Comparison of ENCODE assay signal across 17 mouse cellular contexts in genomic region chr5:128603693-128604092, GRCm38 (mm10). TPM values are rescaled to one million over a fixed set of nuclear protein-coding genes. Genes with fewer than 3 reads are reported as not detected.
DNase-seq lines count a peak whose midpoint lies in the region; ATAC-seq and TF ChIP-seq lines count a peak whose summit lies in the region.
"Had no signal": no experiment of that assay in that cellular context is flagged by ENCODE, and none has a peak within 500 bp of the region (broad histone marks: within the 10 kb centered on the region; RNA-seq: fewer than 3 reads in every experiment).

No protein-coding gene starts in this region.

- TF ChIP-seq CTCF in intestine, postnatal 0 days (IDR thresholded peaks at IDR 0.05; ENCODE audit: low read depth) = no peak
- no peak for TF ChIP-seq CTCF in thymus, adult 2 months (IDR thresholded peaks at IDR 0.05; ENCODE audit: borderline replicate concordance, control insufficient read depth, extremely low read depth, insufficient read depth, low read length, poor library complexity)

- H3K27me3 ChIP-seq in intestine, embryonic 16.5 days (replicated peaks; ENCODE audit: control insufficient read depth, insufficient read depth, low read length) = peaks cover 42% of the 10 kb centered on the region
- peaks cover 42% of the 10 kb centered on the region for H3K27me3 ChIP-seq in intestine, postnatal 0 days (replicated peaks; ENCODE audit: control insufficient read depth, insufficient read depth, low read length)
- H3K27me3 ChIP-seq in hindbrain, embryonic 11.5 days (ENCODE audit: control insufficient read depth, insufficient read depth, low read length) = peaks cover 3% of the 10 kb centered on the region; the same call in 1 of the 2 replicates
- H3K27me3 ChIP-seq in limb, embryonic 14.5 days (ENCODE audit: control insufficient read depth, insufficient read depth, low read length) = peaks cover 17% of the 10 kb centered on the region; the same call in 1 of the 2 replicates
- H3K27me3 ChIP-seq in neural tube, embryonic 15.5 days (replicated peaks) = peaks cover 14% of the 10 kb centered on the region
- no peaks in the 10 kb centered on the region; the same call in 1 of the 2 replicates for H3K27me3 ChIP-seq in thymus, adult 2 months (ENCODE audit: control insufficient read depth, insufficient read depth, low read length)

- peak; percentile 10 for DNase-seq in hindbrain, embryonic 11.5 days (ENCODE audit: low spot score)
- no peak for DNase-seq in limb, embryonic 14.5 days (ENCODE audit: low spot score)
- no peak for DNase-seq in adrenal gland, postnatal 4 days (ENCODE audit: low spot score in 2 of 2)
- DNase-seq in ovary, postnatal 14 days (ENCODE audit: low spot score) = no peak
- DNase-seq in thymus, adult 2 months = no peak
- DNase-seq: cerebellum, postnatal 10 days; heart, postnatal 14 days; kidney, adult 8-10 months; lung, adult 18-20 months; right cerebral cortex, postnatal 4 days had no signal

- peaks cover 28% of the 10 kb centered on the region for H3K4me1 ChIP-seq in intestine, embryonic 16.5 days (ENCODE audit: control insufficient read depth, insufficient read depth, low read length)
- 0 out of 2 replicates have a peak, but pooled peaks cover 2% of the 10 kb centered on the region for H3K4me1 ChIP-seq in intestine, postnatal 0 days (replicated peaks; ENCODE audit: control insufficient read depth, insufficient read depth, low read length)
- H3K4me1 ChIP-seq in hindbrain, embryonic 11.5 days (replicated peaks; ENCODE audit: control insufficient read depth, insufficient read depth, low read length) = peaks cover 12% of the 10 kb centered on the region
- H3K4me1 ChIP-seq in limb, embryonic 14.5 days (ENCODE audit: control insufficient read depth, insufficient read depth, low read length) = peaks cover 45% of the 10 kb centered on the region
- peaks cover 54% of the 10 kb centered on the region for H3K4me1 ChIP-seq in neural tube, embryonic 15.5 days
- H3K4me1 ChIP-seq in thymus, adult 2 months (replicated peaks; ENCODE audit: control insufficient read depth, insufficient read depth, low read length) = peaks cover 17% of the 10 kb centered on the region

- TF ChIP-seq POLR2A in limb, embryonic 14.5 days (IDR thresholded peaks at IDR 0.05; ENCODE audit: borderline replicate concordance, extremely low read depth, insufficient read depth, insufficient read length) = no peak
- TF ChIP-seq POLR2A in thymus, adult 2 months (IDR thresholded peaks at IDR 0.05; ENCODE audit: control insufficient read depth, extremely low read depth, insufficient read depth, low read length, poor library complexity) = no peak

- H3K9me3 ChIP-seq in intestine, embryonic 16.5 days (ENCODE audit: control insufficient read depth, low read length) = no peaks in the 10 kb centered on the region
- no peaks in the 10 kb centered on the region for H3K9me3 ChIP-seq in intestine, postnatal 0 days (ENCODE audit: control insufficient read depth)
- no peaks in the 10 kb centered on the region for H3K9me3 ChIP-seq in hindbrain, embryonic 11.5 days (ENCODE audit: control insufficient read depth, low read length)
- H3K9me3 ChIP-seq in limb, embryonic 14.5 days (ENCODE audit: control insufficient read depth, low read length) = no peaks in the 10 kb centered on the region
- H3K9me3 ChIP-seq in neural tube, embryonic 15.5 days (replicated peaks) = no peaks in the 10 kb centered on the region
- H3K9me3 ChIP-seq: stomach, embryonic 15.5 days had no signal

- H3K4me2 ChIP-seq in intestine, embryonic 16.5 days (ENCODE audit: low read depth, low read length) = 0 out of 2 replicates have a peak overlapping the region, but pooled peaks have one; percentile 6
- no peak overlapping the region for H3K4me2 ChIP-seq in intestine, postnatal 0 days (replicated peaks; ENCODE audit: low read depth)
- H3K4me2 ChIP-seq in hindbrain, embryonic 11.5 days (replicated peaks; ENCODE audit: low read depth, low read length) = peak overlapping the region; percentile 87
- peak overlapping the region; percentile 93 for H3K4me2 ChIP-seq in limb, embryonic 14.5 days (replicated peaks; ENCODE audit: low read depth, low read length, severe bottlenecking)
- peak overlapping the region; percentile 99 for H3K4me2 ChIP-seq in neural tube, embryonic 15.5 days

- H3K4me3 ChIP-seq in intestine, embryonic 16.5 days (ENCODE audit: low read length) = no peak overlapping the region
- H3K4me3 ChIP-seq in intestine, postnatal 0 days (ENCODE audit: low read depth, low read length) = no peak overlapping the region
- H3K4me3 ChIP-seq in hindbrain, embryonic 11.5 days (ENCODE audit: low read depth, low read length) = peak overlapping the region; percentile 80
- H3K4me3 ChIP-seq in limb, embryonic 14.5 days (replicated peaks; ENCODE audit: low read length) = peak overlapping the region; percentile 72
- no peak overlapping the region for H3K4me3 ChIP-seq in neural tube, embryonic 15.5 days (replicated peaks)
- H3K4me3 ChIP-seq in thymus, adult 2 months (ENCODE audit: control insufficient read depth, insufficient read depth, low read length) = no peak overlapping the region
- H3K4me3 ChIP-seq: layer of hippocampus, adult 2 months; stomach, embryonic 15.5 days had no signal

- H3K9ac ChIP-seq in intestine, embryonic 16.5 days (ENCODE audit: low read depth, low read length) = no peak overlapping the region
- H3K9ac ChIP-seq in intestine, postnatal 0 days (ENCODE audit: low read depth, low read length) = no peak overlapping the region
- peak overlapping the region; percentile 58 for H3K9ac ChIP-seq in hindbrain, embryonic 11.5 days (ENCODE audit: low read depth, low read length)
- no peak overlapping the region for H3K9ac ChIP-seq in limb, embryonic 14.5 days (ENCODE audit: low read depth, low read length, severe bottlenecking)
- no peak overlapping the region for H3K9ac ChIP-seq in neural tube, embryonic 15.5 days (replicated peaks)
- H3K9ac ChIP-seq: stomach, embryonic 15.5 days had no signal

- ATAC-seq in intestine, embryonic 16.5 days = no peak
- ATAC-seq in intestine, postnatal 0 days = no peak
- no peak for ATAC-seq in hindbrain, embryonic 11.5 days (ENCODE audit: low FRiP score)
- ATAC-seq in limb, embryonic 14.5 days (ENCODE audit: low FRiP score, low read depth) = no peak
- ATAC-seq in neural tube, embryonic 15.5 days (ENCODE audit: low FRiP score) = no peak

- H3K27ac ChIP-seq in intestine, embryonic 16.5 days (ENCODE audit: low read length) = no peak overlapping the region
- no peak overlapping the region for H3K27ac ChIP-seq in intestine, postnatal 0 days (ENCODE audit: low read depth, low read length)
- no peak overlapping the region for H3K27ac ChIP-seq in hindbrain, embryonic 11.5 days (ENCODE audit: low read depth, low read length)
- H3K27ac ChIP-seq in limb, embryonic 14.5 days (replicated peaks; ENCODE audit: low read depth, low read length) = no peak overlapping the region
- no peak overlapping the region for H3K27ac ChIP-seq in neural tube, embryonic 15.5 days (replicated peaks)
- no peak overlapping the region for H3K27ac ChIP-seq in thymus, adult 2 months (ENCODE audit: control insufficient read depth, insufficient read depth, low read length)
- H3K27ac ChIP-seq: layer of hippocampus, adult 2 months; stomach, embryonic 15.5 days had no signal

- no peaks in the 10 kb centered on the region for H3K36me3 ChIP-seq in intestine, embryonic 16.5 days (ENCODE audit: control insufficient read depth, insufficient read depth, low read length)
- H3K36me3 ChIP-seq in intestine, postnatal 0 days (ENCODE audit: control insufficient read depth, insufficient read depth) = no peaks in the 10 kb centered on the region
- H3K36me3 ChIP-seq in hindbrain, embryonic 11.5 days (ENCODE audit: control insufficient read depth, insufficient read depth, low read length) = no peaks in the 10 kb centered on the region
- no peaks in the 10 kb centered on the region for H3K36me3 ChIP-seq in limb, embryonic 14.5 days (ENCODE audit: control insufficient read depth, insufficient read depth, low read length)
- H3K36me3 ChIP-seq in neural tube, embryonic 15.5 days = no peaks in the 10 kb centered on the region
- H3K36me3 ChIP-seq in thymus, adult 2 months (ENCODE audit: control insufficient read depth, insufficient read depth, low read length) = no peaks in the 10 kb centered on the region
- H3K36me3 ChIP-seq: stomach, embryonic 15.5 days had no signal

- 59% methylated on average over 1 of the region's 1 CpGs for WGBS in intestine, embryonic 16.5 days
- 73% methylated on average over 1 of the region's 1 CpGs for WGBS in intestine, postnatal 0 days
- WGBS in hindbrain, embryonic 11.5 days = 6% methylated on average over 1 of the region's 1 CpGs
- 27% methylated on average over 1 of the region's 1 CpGs for WGBS in limb, embryonic 14.5 days
- WGBS in neural tube, embryonic 15.5 days = 29% methylated on average over 1 of the region's 1 CpGs
- WGBS in thymus, adult 2 months = 92% methylated on average over 1 of the region's 1 CpGs

RNA-seq across cellular contexts. Expression of gene Fzd10, which starts 3.0 kb away (rescaled TPM):
- polyA plus RNA-seq in intestine, embryonic 16.5 days (2015; fragmentation: Nextera tagmentation; extraction: Ambion mirVana) = 0.47 and 0.53 TPM in 2 replicates
- polyA plus RNA-seq in intestine, postnatal 0 days (2015; fragmentation: Nextera tagmentation; extraction: Ambion mirVana) = 0.16 and 0.21 TPM in 2 replicates
- 17.8 and 19.3 TPM in 2 replicates for polyA plus RNA-seq in hindbrain, embryonic 11.5 days (2014; fragmentation: Nextera tagmentation; extraction: Ambion mirVana)
- polyA plus RNA-seq in limb, embryonic 14.5 days (2012; rRNA removed) = 23.1 and 26.3 TPM in 2 replicates
- 11.3 and 12.5 TPM in 2 replicates for polyA plus RNA-seq in limb, embryonic 14.5 days (2014; fragmentation: Nextera tagmentation; extraction: Ambion mirVana)
- polyA plus RNA-seq in neural tube, embryonic 15.5 days (2015; fragmentation: Nextera tagmentation; extraction: Ambion mirVana) = 2.1 and 2.3 TPM in 2 replicates
- total RNA-seq in adrenal gland, postnatal 4 days (2021) = 1 to 10 TPM in 1 of 2 experiments, under 1 TPM in 1; 0.68 to 1.3 TPM
- polyA plus RNA-seq in thymus, adult 2 months (2012; rRNA removed) = 6.1 and 6.9 TPM in 2 replicates
- total RNA-seq: neutrophil, adult 5-6 weeks had no signal
- polyA plus RNA-seq: C2C12 had no signal

Comparison
In these comparisons a context has a peak if more than half of its experiments do, and no peak if none do; other contexts are left out.
1. H3K4me3 ChIP-seq: peak in hindbrain, embryonic 11.5 days (single experiment) and limb, embryonic 14.5 days (single experiment); none in intestine, embryonic 16.5 days (single experiment), intestine, postnatal 0 days (single experiment), neural tube, embryonic 15.5 days (single experiment) and thymus, adult 2 months (single experiment).